Mouse (Mus musculus) kidney, adult 2 months (tissue): Measurements from ENCODE around the gene Mttp.

Experiments used
- CTCF ChIP-seq: fragments of 200-500 bp; conservative IDR thresholded peaks from 2 replicates; pipeline ENCODE4 v1.5.1; 2011; ENCODE audit warnings: low read depth, mild to moderate bottlenecking, control low read depth, low read length, moderate library complexity, mixed read lengths; ENCODE audit not compliant: insufficient read depth, insufficient read length
- POLR2A ChIP-seq: fragments of 200-500 bp; IDR thresholded peaks from one replicate; pipeline ENCODE4 v1.6.1; 2011; ENCODE audit warnings: low read depth, low read length, control low read depth

GRCm38 (mm10) chr3:138183371-138183770 lies 38.6 kb upstream of the Mttp start:
- no peak for TF ChIP-seq CTCF
- no peak for TF ChIP-seq POLR2A
